Mouse (Mus musculus) midbrain, embryonic 11.5 days (tissue): ENCODE results near the gene Tcte2. TPM values are rescaled to one million over a fixed set of nuclear protein-coding genes. Genes with fewer than 3 reads are reported as not detected.

Source experiments
- ATAC-seq: fragments of 200-750 bp; cut with Nextera tagmentation; 2 replicates; pipeline ENCODE4 v1.8.0; 2017; ENCODE audit warnings: moderate TSS enrichment, moderate library complexity; ENCODE audit not compliant: low FRiP score
- DNase-seq: peaks from one replicate; pipeline ENCODE4 v3.0.0; 2015; ENCODE audit warnings: low spot score; ENCODE audit errors: missing footprints
- H3K27ac ChIP-seq: fragments of 300-500 bp; sonication (generic); 2 replicates; pipeline ENCODE4 v1.5.1; 2014; ENCODE audit warnings: low read depth, low read length
- H3K27me3 ChIP-seq: fragments of 300-500 bp; sonication (generic); 2 replicates; pipeline ENCODE4 v1.6.1; 2014; ENCODE audit warnings: mild to moderate bottlenecking, low read length, moderate library complexity, mixed read lengths; ENCODE audit not compliant: control insufficient read depth, insufficient read depth
- H3K36me3 ChIP-seq: fragments of 300-500 bp; sonication (generic); 2 replicates; pipeline ENCODE4 v1.6.1; 2014; ENCODE audit warnings: mild to moderate bottlenecking, low read length, moderate library complexity, mixed read lengths; ENCODE audit not compliant: control insufficient read depth, insufficient read depth
- H3K4me1 ChIP-seq: fragments of 300-500 bp; sonication (generic); 2 replicates; pipeline ENCODE4 v1.6.1; 2014; ENCODE audit warnings: low read length; ENCODE audit not compliant: control insufficient read depth, insufficient read depth
- H3K4me2 ChIP-seq: fragments of 300-500 bp; sonication (generic); 2 replicates; pipeline ENCODE4 v1.6.1; 2014; ENCODE audit warnings: mild to moderate bottlenecking, moderate library complexity
- H3K4me3 ChIP-seq: fragments of 300-500 bp; sonication (generic); 2 replicates; pipeline ENCODE4 v1.5.1; 2014; ENCODE audit warnings: low read depth, low read length
- H3K9ac ChIP-seq: fragments of 300-500 bp; sonication (generic); 2 replicates; pipeline ENCODE4 v1.6.1; 2014; ENCODE audit warnings: low read length
- H3K9me3 ChIP-seq: fragments of 300-500 bp; sonication (generic); 2 replicates; pipeline ENCODE4 v1.6.1; 2016; ENCODE audit warnings: low read length; ENCODE audit not compliant: control insufficient read depth
- WGBS: fragments of 180-500 bp; shearing (Covaris S2); extraction: QIAGEN DNeasy Blood & Tissue Kit; methylation state at CpG from one replicate; pipeline ENCODE4 v1.1.7; 2014; 5-methylcytosine and 5-hydroxymethylcytosine counted together
- polyA plus RNA-seq: library from polyadenylated mRNA; unstranded; fragments of >200 nt; fragmentation: Nextera tagmentation; extraction: Ambion mirVana; gene quantifications from 2 replicates; pipeline ENCODE4 v1.2.1, GENCODE M21; 2014

The Tcte2 gene
- polyA plus RNA-seq, 1 experiment from 2014 or later = 5.8 TPM

GRCm38 (mm10) chr17:13742334-13742733 is 19.3 kb downstream of the Tcte2 start:
- Histone ChIP-seq H3K9ac (no peak overlapping the region), H3K4me3 (no peak overlapping the region), H3K27ac (no peak overlapping the region), H3K27me3 (no peaks in the 10 kb centered on the region), H3K4me2 (no peak overlapping the region), H3K9me3 (no peaks in the 10 kb centered on the region), H3K36me3 (no peaks in the 10 kb centered on the region), H3K4me1 (0 out of 2 replicates have a peak, but pooled peaks cover 2% of the 10 kb centered on the region)
- WGBS = 54% methylated on average over 2 of the region's 2 CpGs
- DNase-seq = no peak
- no peak for ATAC-seq

GRCm38 (mm10) chr17:13741611-13742010 is 20.0 kb downstream of the Tcte2 start:
- 82% methylated on average over 7 of the region's 7 CpGs for WGBS
- H3K4me1 ChIP-seq = 0 out of 2 replicates have a peak, but pooled peaks cover 2% of the 10 kb centered on the region
- no peaks in the 10 kb centered on the region for H3K9me3 ChIP-seq
- H3K4me3 ChIP-seq = no peak overlapping the region
- H3K4me2 ChIP-seq = no peak overlapping the region
- H3K36me3 ChIP-seq = no peaks in the 10 kb centered on the region
- DNase-seq = no peak
- no peak overlapping the region for H3K9ac ChIP-seq
- H3K27ac ChIP-seq = no peak overlapping the region
- ATAC-seq = no peak
- H3K27me3 ChIP-seq = no peaks in the 10 kb centered on the region

- no peaks in the 10 kb centered on the region for H3K9me3 ChIP-seq
- H3K36me3 ChIP-seq = no peaks in the 10 kb centered on the region
- DNase-seq = no peak
- H3K27ac ChIP-seq = no peak overlapping the region
- H3K27me3 ChIP-seq = no peaks in the 10 kb centered on the region
- H3K4me1 ChIP-seq = 0 out of 2 replicates have a peak, but pooled peaks cover 2% of the 10 kb centered on the region
- H3K4me2 ChIP-seq = no peak overlapping the region
- no peak overlapping the region for H3K4me3 ChIP-seq
- 67% methylated on average over 2 of the region's 2 CpGs for WGBS
- H3K9ac ChIP-seq = no peak overlapping the region
- no peak for ATAC-seq
Measured at GRCm38 (mm10) chr17:13740796-13741195, 20.8 kb downstream of the Tcte2 start.

- Histone ChIP-seq H3K4me3 (no peak overlapping the region), H3K27ac (no peak overlapping the region), H3K27me3 (no peaks in the 10 kb centered on the region), H3K9ac (no peak overlapping the region), H3K36me3 (no peaks in the 10 kb centered on the region), H3K9me3 (no peaks in the 10 kb centered on the region), H3K4me1 (0 out of 2 replicates have a peak, but pooled peaks cover 2% of the 10 kb centered on the region), H3K4me2 (no peak overlapping the region)
- ATAC-seq = no peak
- no peak for DNase-seq
- WGBS = 72% methylated on average over 5 of the region's 5 CpGs
Measured at GRCm38 (mm10) chr17:13739981-13740380, 21.6 kb downstream of the Tcte2 start.

- 95% methylated on average over 2 of the region's 2 CpGs for WGBS
- no peak for DNase-seq
- H3K27ac ChIP-seq = no peak overlapping the region
- H3K9ac ChIP-seq = no peak overlapping the region
- no peaks in the 10 kb centered on the region for H3K27me3 ChIP-seq
- H3K4me2 ChIP-seq = no peak overlapping the region
- 0 out of 2 replicates have a peak, but pooled peaks cover 2% of the 10 kb centered on the region for H3K4me1 ChIP-seq
- no peaks in the 10 kb centered on the region for H3K36me3 ChIP-seq
- no peaks in the 10 kb centered on the region for H3K9me3 ChIP-seq
- H3K4me3 ChIP-seq = no peak overlapping the region
- no peak for ATAC-seq
Measured at GRCm38 (mm10) chr17:13738916-13739315, 22.7 kb downstream of the Tcte2 start.

GRCm38 (mm10) chr17:13738121-13738776 is 23.4 kb downstream of the Tcte2 start:
- Histone ChIP-seq H3K27ac (no peak overlapping the region), H3K9me3 (no peaks in the 10 kb centered on the region)
- no peak for ATAC-seq

GRCm38 (mm10) chr17:13737336-13737735 is 24.3 kb downstream of the Tcte2 start:
- no peak overlapping the region for H3K4me3 ChIP-seq
- DNase-seq = no peak
- H3K27ac ChIP-seq = no peak overlapping the region
- ATAC-seq = no peak
- H3K27me3 ChIP-seq = no peaks in the 10 kb centered on the region
- 72% methylated on average over 6 of the region's 6 CpGs for WGBS
- H3K36me3 ChIP-seq = no peaks in the 10 kb centered on the region
- H3K4me1 ChIP-seq = no peaks in the 10 kb centered on the region
- no peak overlapping the region for H3K4me2 ChIP-seq
- H3K9ac ChIP-seq = no peak overlapping the region
- no peaks in the 10 kb centered on the region for H3K9me3 ChIP-seq

More at GRCm38 (mm10) chr17:13738121-13738776, 23.4 kb downstream of the Tcte2 start:
- H3K27me3 ChIP-seq = no peaks in the 10 kb centered on the region
- WGBS = 68% methylated on average over 7 of the region's 7 CpGs
- DNase-seq = no peak
- no peak overlapping the region for H3K4me3 ChIP-seq
- H3K4me1 ChIP-seq = no peaks in the 10 kb centered on the region
- H3K4me2 ChIP-seq = no peak overlapping the region
- no peaks in the 10 kb centered on the region for H3K36me3 ChIP-seq
- H3K9ac ChIP-seq = no peak overlapping the region

- no peak overlapping the region for H3K9ac ChIP-seq
- ATAC-seq = no peak
Measured at GRCm38 (mm10) chr17:13735803-13736282, 25.8 kb downstream of the Tcte2 start.

GRCm38 (mm10) chr17:13735057-13735456 is 26.6 kb downstream of the Tcte2 start:
- no peaks in the 10 kb centered on the region for H3K4me1 ChIP-seq
- H3K9ac ChIP-seq = no peak overlapping the region
- H3K4me3 ChIP-seq = no peak overlapping the region
- H3K4me2 ChIP-seq = no peak overlapping the region
- H3K27me3 ChIP-seq = no peaks in the 10 kb centered on the region
- ATAC-seq (no peak), DNase-seq (no peak)
- H3K9me3 ChIP-seq = no peaks in the 10 kb centered on the region
- no peaks in the 10 kb centered on the region for H3K36me3 ChIP-seq
- WGBS = 85% methylated on average over 5 of the region's 5 CpGs
- no peak overlapping the region for H3K27ac ChIP-seq

More at GRCm38 (mm10) chr17:13735803-13736282, 25.8 kb downstream of the Tcte2 start:
- Histone ChIP-seq H3K36me3 (no peaks in the 10 kb centered on the region), H3K4me3 (no peak overlapping the region), H3K4me2 (no peak overlapping the region), H3K27ac (no peak overlapping the region), H3K27me3 (no peaks in the 10 kb centered on the region), H3K9me3 (no peaks in the 10 kb centered on the region), H3K4me1 (no peaks in the 10 kb centered on the region)
- 81% methylated on average over 8 of the region's 8 CpGs for WGBS
- no peak for DNase-seq
